8 mouse cellular contexts compared by ENCODE assay signal in the genomic region with DNA sequence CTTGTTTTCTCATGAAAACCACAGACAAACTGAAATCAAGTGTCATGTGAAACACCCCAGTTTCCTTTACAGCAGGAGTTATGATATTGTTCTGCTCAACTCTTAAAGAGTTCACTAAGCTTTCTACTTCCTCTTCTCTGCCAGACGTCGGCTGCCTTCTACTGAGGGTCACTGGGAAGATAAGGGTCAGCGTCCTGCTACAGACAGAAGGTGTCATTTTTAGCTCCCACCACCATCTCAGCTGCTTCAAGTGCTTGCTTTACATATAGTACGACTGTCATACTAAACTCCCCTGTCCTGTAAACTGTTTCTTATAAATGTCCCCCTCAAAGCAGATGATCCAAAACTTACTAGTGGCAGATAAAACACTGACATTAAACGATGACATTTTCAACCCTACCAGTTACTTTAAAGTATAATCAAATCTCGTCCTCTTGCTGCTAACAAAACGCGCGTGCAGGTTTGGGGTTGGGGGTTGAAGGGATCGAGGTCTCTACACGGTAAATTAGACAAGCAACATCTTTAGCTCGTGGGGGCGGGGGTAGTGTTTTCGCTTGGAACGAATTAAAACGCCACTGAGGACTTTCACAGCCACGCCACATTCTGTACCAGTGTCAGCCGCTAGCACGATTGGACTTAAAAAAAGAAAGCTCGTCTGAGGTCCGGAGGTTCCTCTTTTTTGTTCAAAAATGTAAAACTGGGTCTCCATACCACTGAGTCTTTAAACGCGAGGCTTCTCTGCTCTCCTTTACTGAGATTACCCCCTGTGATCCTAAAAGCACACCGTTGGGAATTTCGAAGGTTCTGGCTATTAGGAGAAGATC. TPM values are rescaled to one million over a fixed set of nuclear protein-coding genes. Genes with fewer than 3 reads are reported as not detected.
DNase-seq lines count a peak whose midpoint lies in the region; ATAC-seq and TF ChIP-seq lines count a peak whose summit lies in the region.

No protein-coding gene starts in this region.

- no peak for TF ChIP-seq POLR2A in liver, adult 2 months (IDR thresholded peaks at IDR 0.05; ENCODE audit: extremely low read depth, insufficient read depth, low read length)

- intact Hi-C loops in left cerebral cortex, postnatal 25 days (cut with DNase I) = loop anchor here (5.0 kb wide), 1 partner anchor 127 kb away; the partner anchor contains the start of gene Papolg
- intact Hi-C loops in left cerebral cortex, postnatal 36 days (cut with DNase I) = loop anchor here (2.0 to 5.0 kb wide), 2 partner anchors 103 to 125 kb away; partner anchors contain the start of genes Papolg, Pex13 and Pus10

- no peak for TF ChIP-seq CTCF in hindbrain, postnatal 0 days (IDR thresholded peaks at IDR 0.05; ENCODE audit: low read depth)
- TF ChIP-seq CTCF in liver, adult 2 months (IDR thresholded peaks at IDR 0.05; ENCODE audit: low read depth, low read length) = no peak
- TF ChIP-seq CTCF in midbrain, postnatal 0 days (IDR thresholded peaks at IDR 0.05) = no peak
- no peak for TF ChIP-seq CTCF in stomach, postnatal 0 days (IDR thresholded peaks at IDR 0.05; ENCODE audit: low read depth)

- WGBS in hindbrain, postnatal 0 days = under 1% methylated on average over 25 of the region's 25 CpGs
- WGBS in liver, adult 2 months = under 1% methylated on average over 25 of the region's 25 CpGs
- WGBS in midbrain, postnatal 0 days = 1% methylated on average over 25 of the region's 25 CpGs
- WGBS in stomach, postnatal 0 days = 1% methylated on average over 25 of the region's 25 CpGs

- peak overlapping the region; percentile 82 for H3K4me3 ChIP-seq in hindbrain, postnatal 0 days (ENCODE audit: low read length)
- peak overlapping the region; percentile 98 for H3K4me3 ChIP-seq in liver, adult 2 months (ENCODE audit: insufficient read depth, low read depth, low read length)
- H3K4me3 ChIP-seq in midbrain, postnatal 0 days (ENCODE audit: low read depth, low read length) = peak overlapping the region; percentile 68
- peak overlapping the region; percentile 78 for H3K4me3 ChIP-seq in stomach, postnatal 0 days (ENCODE audit: low read depth, low read length)

- no peak for TF ChIP-seq EP300 in stomach, postnatal 0 days (optimal IDR thresholded peaks at IDR 0.05)

- DNase-seq in left cerebral cortex, postnatal 25 days (ENCODE audit: low spot score in 2 of 2) = peak; percentile 11 to 20
- no peak for DNase-seq in left cerebral cortex, postnatal 36 days (ENCODE audit: low spot score in 2 of 2)
- peak; percentile 9 for DNase-seq in cerebellum, adult 11-12 months
- peak; percentile 15 to 18 for DNase-seq in frontal cortex, postnatal 10 days (ENCODE audit: low spot score in 2 of 2)
- DNase-seq in hindbrain, postnatal 0 days (ENCODE audit: low spot score) = peak; percentile 30
- peak; percentile 58 for DNase-seq in liver, adult 2 months (ENCODE audit: extremely low read depth, low read depth, low spot score)
- DNase-seq in midbrain, postnatal 0 days (ENCODE audit: low spot score) = peak; percentile 37
- peak; percentile 16 for DNase-seq in stomach, postnatal 0 days (ENCODE audit: low spot score)

- H3K4me1 ChIP-seq in hindbrain, postnatal 0 days (ENCODE audit: insufficient read depth, low read length) = 0 out of 2 replicates have a peak, but pooled peaks cover 3% of the 10 kb centered on the region
- peaks cover 3% of the 10 kb centered on the region; the same call in 1 of the 2 replicates for H3K4me1 ChIP-seq in liver, adult 2 months (ENCODE audit: control insufficient read depth, insufficient read depth, low read length)
- H3K4me1 ChIP-seq in midbrain, postnatal 0 days (ENCODE audit: insufficient read depth, low read length) = no peaks in the 10 kb centered on the region
- no peaks in the 10 kb centered on the region for H3K4me1 ChIP-seq in stomach, postnatal 0 days (replicated peaks; ENCODE audit: control insufficient read depth, insufficient read depth)

- H3K36me3 ChIP-seq in hindbrain, postnatal 0 days (ENCODE audit: insufficient read depth, low read length) = no peaks in the 10 kb centered on the region
- H3K36me3 ChIP-seq in liver, adult 2 months (ENCODE audit: control insufficient read depth, insufficient read depth, low read length) = no peaks in the 10 kb centered on the region
- no peaks in the 10 kb centered on the region for H3K36me3 ChIP-seq in midbrain, postnatal 0 days (ENCODE audit: insufficient read depth, low read length)
- no peaks in the 10 kb centered on the region for H3K36me3 ChIP-seq in stomach, postnatal 0 days (ENCODE audit: control insufficient read depth, insufficient read depth, low read length)

- peaks cover 3% of the 10 kb centered on the region; the same call in 1 of the 2 replicates for H3K79me2 ChIP-seq in liver, adult 2 months (ENCODE audit: control insufficient read depth, insufficient read depth, low read length)

- peak; percentile 4; the same call in 1 of the 2 replicates for ATAC-seq in hindbrain, postnatal 0 days
- ATAC-seq in midbrain, postnatal 0 days (ENCODE audit: low FRiP score) = peak; percentile 4; the same call in 1 of the 2 replicates
- ATAC-seq in stomach, postnatal 0 days (ENCODE audit: low FRiP score, low TSS enrichment) = peak; percentile 5; the same call in 1 of the 2 replicates

- no peaks in the 10 kb centered on the region for H3K9me3 ChIP-seq in hindbrain, postnatal 0 days (ENCODE audit: low read length)
- H3K9me3 ChIP-seq in midbrain, postnatal 0 days (ENCODE audit: low read length) = no peaks in the 10 kb centered on the region
- H3K9me3 ChIP-seq in stomach, postnatal 0 days (ENCODE audit: control insufficient read depth, low read length) = no peaks in the 10 kb centered on the region

- H3K27me3 ChIP-seq in hindbrain, postnatal 0 days (ENCODE audit: insufficient read depth, low read length) = no peaks in the 10 kb centered on the region
- no peaks in the 10 kb centered on the region for H3K27me3 ChIP-seq in liver, adult 2 months (ENCODE audit: control insufficient read depth, insufficient read depth, low read length)
- no peaks in the 10 kb centered on the region for H3K27me3 ChIP-seq in midbrain, postnatal 0 days (ENCODE audit: insufficient read depth, low read length)
- H3K27me3 ChIP-seq in stomach, postnatal 0 days (ENCODE audit: control insufficient read depth, insufficient read depth, low read length) = no peaks in the 10 kb centered on the region

- H3K4me2 ChIP-seq in hindbrain, postnatal 0 days (ENCODE audit: low read depth, low read length) = peak overlapping the region; percentile 79
- peak overlapping the region; percentile 76 for H3K4me2 ChIP-seq in midbrain, postnatal 0 days (ENCODE audit: low read depth, low read length, poor library complexity, severe bottlenecking)
- H3K4me2 ChIP-seq in stomach, postnatal 0 days (replicated peaks; ENCODE audit: low read depth) = peak overlapping the region; percentile 78

- peak overlapping the region; percentile 67 for H3K9ac ChIP-seq in hindbrain, postnatal 0 days (replicated peaks; ENCODE audit: low read length)
- peak overlapping the region; percentile 68 for H3K9ac ChIP-seq in liver, adult 2 months (ENCODE audit: low read depth, low read length)
- peak overlapping the region; percentile 69 for H3K9ac ChIP-seq in midbrain, postnatal 0 days (replicated peaks; ENCODE audit: low read length, poor library complexity, severe bottlenecking)
- H3K9ac ChIP-seq in stomach, postnatal 0 days (ENCODE audit: low read length) = peak overlapping the region; percentile 81

- peak overlapping the region; percentile 89 for H3K27ac ChIP-seq in hindbrain, postnatal 0 days
- peak overlapping the region; percentile 100 for H3K27ac ChIP-seq in liver, adult 2 months (replicated peaks; ENCODE audit: insufficient read depth, low read depth, low read length)
- no peak overlapping the region; the same call in 1 of the 2 replicates for H3K27ac ChIP-seq in midbrain, postnatal 0 days (ENCODE audit: low read depth, low read length)
- H3K27ac ChIP-seq in stomach, postnatal 0 days (replicated peaks) = peak overlapping the region; percentile 98

RNA-seq across cellular contexts. Expression of gene Rel, which starts 0.9 kb away (rescaled TPM):
- 1 to 10 TPM; 3.5 to 3.8 TPM for total RNA-seq in left cerebral cortex, postnatal 25 days (2021)
- 1 to 10 TPM; 3.0 to 3.4 TPM for total RNA-seq in left cerebral cortex, postnatal 36 days (2021)
- 0.68 and 1.0 TPM in 2 replicates for total RNA-seq in hindbrain, postnatal 0 days (2014; rRNA removed)
- 0.58 and 0.59 TPM in 2 replicates for polyA plus RNA-seq in hindbrain, postnatal 0 days (2015; fragmentation: Nextera tagmentation; extraction: Ambion mirVana)
- total RNA-seq in liver, adult 2 months (2014; rRNA removed) = 2.1 and 2.3 TPM in 2 replicates
- polyA plus RNA-seq in liver, adult 2 months (2012; rRNA removed) = 1.3 TPM in 2 replicates
- total RNA-seq in midbrain, postnatal 0 days (2014; rRNA removed) = 0.90 and 0.99 TPM in 2 replicates
- 0.29 and 0.38 TPM in 2 replicates for polyA plus RNA-seq in midbrain, postnatal 0 days (2015; fragmentation: Nextera tagmentation; extraction: Ambion mirVana)
- polyA plus RNA-seq in stomach, postnatal 0 days (2015; fragmentation: Nextera tagmentation; extraction: Ambion mirVana) = 0.77 and 0.78 TPM in 2 replicates

Comparison
In these comparisons a context has a peak if more than half of its experiments do, and no peak if none do; other contexts are left out.
1. DNase-seq: peak in left cerebral cortex, postnatal 25 days (2 of 2), cerebellum, adult 11-12 months (single experiment), frontal cortex, postnatal 10 days (2 of 2), hindbrain, postnatal 0 days (single experiment), liver, adult 2 months (single experiment), midbrain, postnatal 0 days (single experiment) and stomach, postnatal 0 days (single experiment); none in left cerebral cortex, postnatal 36 days (0 of 2).
2. Peak in every context shown above with its lines, with median percentiles within 50 percentile points of each other: ATAC-seq, H3K4me2 ChIP-seq, H3K4me3 ChIP-seq and H3K9ac ChIP-seq.